Mouse (Mus musculus): ENCODE measurements around the gene Mageb3. TPM values are rescaled to one million over a fixed set of nuclear protein-coding genes. Genes with fewer than 3 reads are reported as not detected.
"Not testable (repeated sequence)": the region's sequence is repeated elsewhere in the genome, so short reads cannot be mapped to it uniquely, and the experiment has no call there.

The Mageb3 gene
- polyA plus RNA-seq (2016; fragmentation: Nextera tagmentation; extraction: Ambion mirVana) = 0.35 and 0.46 TPM in 2 replicates

DNA sequence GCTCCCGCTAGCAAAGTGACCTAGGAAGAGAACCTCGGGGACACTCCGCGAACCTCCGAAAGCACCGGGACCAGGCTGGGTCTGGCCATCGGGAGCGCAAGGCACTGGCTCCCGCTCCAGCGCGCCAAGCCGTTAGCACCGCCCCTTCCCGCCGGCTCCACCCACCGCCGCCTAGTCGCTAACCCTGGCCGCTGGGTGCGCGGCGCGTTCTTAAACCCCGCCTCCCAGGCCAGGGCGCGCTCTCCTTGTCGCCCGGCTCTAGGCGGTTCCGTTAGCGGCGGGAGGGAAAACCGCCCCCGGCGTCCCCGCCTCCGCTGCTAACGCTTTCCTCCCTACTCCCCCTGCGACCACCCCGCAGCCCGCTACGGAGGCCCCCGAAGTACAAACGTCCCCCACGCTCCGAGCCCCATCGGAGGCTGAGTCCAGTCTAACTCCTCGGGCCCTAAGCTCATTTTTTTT is at the start of gene Mageb3, which contains the start of gene Ctdspl2:
Mageb3 (minus strand) TSS at position 328 of the 459 bp plus-strand sequence.
Ctdspl2 (plus strand) TSS at position 237 of the 459 bp plus-strand sequence.
- Histone ChIP-seq H3K27ac (peak within 1 kb of the TSS; percentile 94), H3K36me3 (peaks cover 14% of the 10 kb centered on the region), H3K4me1 (replicated peaks) (peaks cover 22% of the 10 kb centered on the region), H3K9me3 (no peaks in the 10 kb centered on the region), H3K4me3 (peak within 1 kb of the TSS; percentile 95), H3K27me3 (ENCODE audit: insufficient read depth, poor library complexity, severe bottlenecking) (no peaks in the 10 kb centered on the region)
- WGBS = under 1% methylated on average over 48 of the region's 48 CpGs
- DNase-seq (ENCODE audit: low spot score) = peak; percentile 94

DNA sequence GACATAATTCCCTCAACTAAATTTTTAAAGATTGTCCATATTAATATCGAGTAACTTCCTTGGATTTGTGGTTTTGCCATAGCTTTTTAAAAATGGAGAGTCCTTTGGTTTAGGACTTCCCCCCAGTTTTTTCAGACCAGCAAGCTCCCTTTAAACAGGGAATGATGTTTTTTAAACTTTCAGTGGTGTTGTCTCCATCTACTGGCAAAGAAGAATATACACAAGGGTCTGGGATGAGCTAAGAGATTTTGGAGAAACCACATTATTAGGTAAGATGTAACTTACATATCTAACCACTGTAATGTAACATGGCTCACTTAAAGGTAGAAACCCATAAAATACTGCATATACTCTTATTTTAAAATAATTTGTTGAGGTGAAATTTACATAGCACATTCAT is 39.8 kb upstream of the Mageb3 start:
- no peak for DNase-seq (ENCODE audit: low spot score)
- H3K4me3 ChIP-seq = no peak overlapping the region
- no peaks in the 10 kb centered on the region for H3K27me3 ChIP-seq (ENCODE audit: insufficient read depth, poor library complexity, severe bottlenecking)
- H3K4me1 ChIP-seq (replicated peaks) = no peaks in the 10 kb centered on the region
- 85% methylated on average over 1 of the region's 1 CpGs for WGBS
- H3K27ac ChIP-seq = no peak overlapping the region
- no peaks in the 10 kb centered on the region for H3K9me3 ChIP-seq
- peaks cover 93% of the 10 kb centered on the region for H3K36me3 ChIP-seq

DNA sequence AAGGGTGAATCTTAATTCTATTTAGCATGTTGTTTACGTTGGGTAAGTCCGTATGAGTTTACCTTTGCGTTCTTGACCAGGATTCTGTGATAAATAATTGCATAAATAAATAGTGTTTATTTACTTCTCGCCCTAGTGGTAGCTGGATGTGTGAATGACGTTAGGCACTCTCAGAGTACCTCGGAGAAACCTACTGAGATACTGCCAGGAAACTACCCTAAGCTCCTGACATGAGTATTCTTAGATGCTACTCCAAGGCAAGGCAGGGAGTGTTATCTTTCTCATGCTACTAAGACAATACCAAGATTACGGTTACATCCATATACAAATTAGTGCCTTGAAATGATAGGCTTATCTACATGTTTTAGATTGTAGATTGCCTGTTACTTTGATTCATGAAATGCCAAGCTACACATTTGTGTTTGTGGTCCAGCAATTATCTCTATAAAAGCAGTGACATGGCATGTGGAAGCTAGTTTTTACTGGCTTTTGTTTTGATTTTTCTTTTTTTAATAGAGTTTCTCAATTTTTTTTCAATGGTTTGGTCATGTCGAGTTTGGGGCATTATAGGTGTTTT is 1.4 kb upstream of the Mageb3 start:
- Histone ChIP-seq H3K27me3 (ENCODE audit: insufficient read depth, poor library complexity, severe bottlenecking) (no peaks in the 10 kb centered on the region), H3K9me3 (no peaks in the 10 kb centered on the region), H3K36me3 (peaks cover 29% of the 10 kb centered on the region), H3K4me1 (replicated peaks) (peaks cover 22% of the 10 kb centered on the region), H3K27ac (peak overlapping the region; percentile 94), H3K4me3 (peak overlapping the region; percentile 95)
- no peak for DNase-seq (ENCODE audit: low spot score)
- 18% methylated on average over 8 of the region's 8 CpGs for WGBS

DNA sequence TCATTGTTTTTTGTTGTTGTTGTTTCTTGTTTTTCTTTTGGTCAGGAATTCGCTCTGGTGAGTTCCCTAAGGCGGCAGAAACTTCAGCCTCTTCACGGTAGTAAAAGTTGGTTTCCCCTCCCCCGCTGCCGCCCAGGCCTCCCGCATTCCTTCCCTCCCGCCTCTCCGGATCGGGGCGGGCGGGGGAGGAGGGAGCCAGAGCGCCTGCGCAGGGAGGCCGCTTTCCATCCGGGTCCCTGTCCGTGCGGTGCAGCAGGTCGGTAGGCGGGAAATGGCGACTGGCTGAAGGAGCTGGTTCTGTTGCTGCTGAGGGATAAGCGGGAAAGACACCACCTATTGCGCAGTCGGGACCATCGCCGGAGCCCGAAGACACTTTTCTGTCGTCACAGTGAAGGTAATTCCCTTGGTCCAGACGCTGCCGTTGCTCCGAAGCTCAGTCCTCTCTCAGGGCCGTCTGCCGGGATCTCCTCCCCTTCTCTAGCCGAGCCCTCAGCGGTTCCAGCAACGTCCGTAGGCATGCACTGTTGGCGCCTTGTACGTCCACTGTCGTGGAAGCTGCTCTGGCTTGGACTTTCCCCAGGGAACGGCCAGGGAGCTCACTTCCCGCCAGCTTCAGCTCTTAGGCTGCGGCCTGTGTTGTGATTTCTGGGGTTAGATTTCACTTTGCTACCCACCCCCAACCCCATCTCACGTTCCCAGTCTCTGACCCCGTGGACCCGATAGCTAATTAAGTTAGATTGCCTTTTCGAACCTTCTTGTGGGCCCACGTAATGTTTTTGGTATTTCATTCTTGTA is 529 bp upstream of the Mageb3 start:
- under 1% methylated on average over 47 of the region's 47 CpGs for WGBS
- H3K36me3 ChIP-seq = peaks cover 21% of the 10 kb centered on the region
- DNase-seq (ENCODE audit: low spot score) = peak; percentile 96
- H3K4me1 ChIP-seq (replicated peaks) = peaks cover 22% of the 10 kb centered on the region
- H3K27ac ChIP-seq = peak overlapping the region; percentile 94
- peak overlapping the region; percentile 95 for H3K4me3 ChIP-seq
- H3K9me3 ChIP-seq = no peaks in the 10 kb centered on the region
- no peaks in the 10 kb centered on the region for H3K27me3 ChIP-seq (ENCODE audit: insufficient read depth, poor library complexity, severe bottlenecking)

DNA sequence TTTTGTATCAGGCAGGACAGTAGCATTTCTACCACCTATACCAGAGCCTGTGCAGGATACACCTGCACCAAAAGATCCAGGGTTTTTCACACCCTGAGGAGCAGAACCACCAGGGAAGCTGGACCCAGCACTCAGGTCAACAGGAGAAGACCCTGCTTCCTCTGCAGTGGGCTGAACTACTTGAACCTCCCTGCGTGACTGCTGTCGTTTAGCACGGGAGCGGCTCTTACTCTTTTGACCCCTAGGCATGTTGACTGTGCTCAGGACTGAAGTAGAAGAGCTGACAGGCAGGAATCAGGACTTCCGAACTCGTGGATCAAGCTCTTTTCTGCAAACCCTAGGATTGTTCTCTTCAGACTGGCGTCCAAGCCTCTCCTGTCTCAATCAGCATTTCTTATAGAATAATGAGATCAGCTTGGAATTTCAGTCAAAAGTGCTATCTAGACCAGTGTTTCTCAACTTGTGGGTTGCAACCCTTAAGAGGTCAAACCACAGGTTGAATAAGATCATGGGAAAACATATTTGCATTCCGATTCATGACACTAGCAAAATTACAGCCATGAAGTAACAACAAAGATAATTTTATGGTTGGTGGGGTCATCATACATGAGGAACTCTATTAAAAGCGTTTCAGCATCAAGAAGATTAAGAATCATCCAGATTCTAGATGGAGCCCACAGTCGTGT is 778 bp downstream of the Mageb3 start:
- Histone ChIP-seq H3K27me3 (ENCODE audit: insufficient read depth, poor library complexity, severe bottlenecking) (no peaks in the 10 kb centered on the region), H3K9me3 (no peaks in the 10 kb centered on the region), H3K4me1 (replicated peaks) (peaks cover 22% of the 10 kb centered on the region), H3K36me3 (peaks cover 8% of the 10 kb centered on the region), H3K27ac (peak overlapping the region; percentile 94), H3K4me3 (peak overlapping the region; percentile 95)
- WGBS = 15% methylated on average over 10 of the region's 10 CpGs
- peak; percentile 10 for DNase-seq (ENCODE audit: low spot score)

DNA sequence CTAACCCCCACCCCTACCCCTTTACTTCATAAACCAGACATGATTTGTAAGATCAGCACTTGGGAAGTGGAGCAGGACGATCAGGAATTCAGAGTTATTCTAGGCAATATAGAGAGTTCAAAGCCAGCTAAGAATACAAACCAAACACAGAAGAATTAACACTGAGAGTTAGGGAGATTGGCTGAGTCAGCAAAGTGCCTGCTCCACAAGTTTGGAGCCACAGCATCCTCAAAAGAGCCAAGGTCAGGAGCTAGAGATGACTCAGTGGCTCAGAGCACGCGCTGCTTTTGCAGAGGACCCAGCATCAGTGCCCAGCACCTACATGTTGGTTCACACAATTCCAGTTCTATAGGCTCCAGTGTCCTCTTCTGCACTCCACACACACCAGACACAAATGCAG is 12.5 kb downstream of the Mageb3 start:
- Histone ChIP-seq H3K36me3 (no peaks in the 10 kb centered on the region), H3K4me3 (no peak overlapping the region), H3K9me3 (no peaks in the 10 kb centered on the region), H3K4me1 (replicated peaks) (no peaks in the 10 kb centered on the region), H3K27ac (no peak overlapping the region), H3K27me3 (ENCODE audit: insufficient read depth, poor library complexity, severe bottlenecking) (no peaks in the 10 kb centered on the region)
- no peak for DNase-seq (ENCODE audit: low spot score)
- 81% methylated on average over 3 of the region's 3 CpGs for WGBS

DNA sequence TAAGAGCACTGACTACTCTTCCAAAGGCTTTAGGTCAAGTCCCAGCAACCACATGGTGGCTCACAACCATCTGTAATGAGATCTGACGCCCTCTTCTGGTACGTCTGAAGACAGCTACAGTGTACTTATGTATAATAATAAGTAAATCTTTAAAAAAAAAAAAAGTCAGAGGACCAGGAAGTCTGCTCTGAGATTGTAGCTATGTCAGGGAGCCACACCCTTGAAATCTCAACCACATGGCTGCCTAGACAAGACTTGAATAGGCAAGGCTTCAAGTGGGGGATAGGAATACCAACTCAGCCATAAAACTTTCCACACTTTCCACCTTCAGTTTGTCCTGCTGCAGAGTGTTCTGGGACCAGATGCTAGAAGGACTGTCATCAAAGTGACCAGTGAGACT is 18.3 kb downstream of the Mageb3 start:
- H3K36me3 ChIP-seq = peaks cover 16% of the 10 kb centered on the region
- H3K9me3 ChIP-seq; DNase-seq (ENCODE audit: low spot score); H3K4me1 ChIP-seq (replicated peaks); H3K4me3 ChIP-seq; H3K27me3 ChIP-seq (ENCODE audit: insufficient read depth, poor library complexity, severe bottlenecking); H3K27ac ChIP-seq: not testable (repeated sequence)
- WGBS = 78% methylated on average over 2 of the region's 2 CpGs

DNA sequence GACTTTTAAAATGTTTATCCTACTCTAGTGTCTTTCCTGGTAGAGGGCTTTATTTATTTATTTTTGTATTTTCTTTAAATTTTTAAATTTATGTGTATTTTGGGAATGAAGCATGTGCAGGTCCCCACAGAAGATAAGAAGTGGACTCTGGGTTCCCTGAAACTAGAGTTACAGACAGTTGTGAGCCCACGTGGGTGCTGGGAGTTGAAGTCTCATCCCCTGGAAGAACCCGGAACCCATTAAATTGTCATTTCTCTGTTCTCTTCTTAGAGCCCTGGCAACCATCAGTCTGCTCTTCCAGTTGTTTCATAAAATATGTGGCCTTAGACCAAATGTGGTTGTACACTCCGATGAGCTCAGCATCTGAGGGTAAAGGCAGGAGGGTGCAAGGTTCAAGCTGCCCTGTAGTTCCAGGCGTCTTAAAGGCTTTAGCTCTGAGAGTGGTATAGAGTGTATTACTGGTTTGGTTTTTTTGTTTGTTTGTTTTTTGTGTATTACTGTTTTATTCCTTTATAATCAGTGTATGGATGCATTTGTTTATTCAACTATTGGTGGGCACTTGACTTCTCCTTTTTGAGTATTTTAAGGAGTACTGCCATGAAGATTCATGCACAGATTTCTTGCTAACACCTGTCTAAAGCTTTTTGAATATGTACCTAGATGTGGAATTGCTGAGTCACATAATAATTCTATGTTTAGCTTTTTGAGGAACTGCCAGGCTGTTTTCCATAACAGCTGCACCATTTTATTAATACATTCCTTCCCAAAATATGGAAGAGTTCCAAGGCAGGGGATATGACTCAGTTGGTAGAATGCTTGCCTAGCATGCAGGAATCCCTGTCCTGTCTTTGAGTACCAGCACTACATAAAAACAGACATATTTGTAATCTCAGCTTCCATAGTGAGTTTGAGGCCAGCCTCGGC is 39.6 kb downstream of the Mageb3 start:
- DNase-seq (ENCODE audit: low spot score) = no peak
- 91% methylated on average over 5 of the region's 5 CpGs for WGBS

DNA sequence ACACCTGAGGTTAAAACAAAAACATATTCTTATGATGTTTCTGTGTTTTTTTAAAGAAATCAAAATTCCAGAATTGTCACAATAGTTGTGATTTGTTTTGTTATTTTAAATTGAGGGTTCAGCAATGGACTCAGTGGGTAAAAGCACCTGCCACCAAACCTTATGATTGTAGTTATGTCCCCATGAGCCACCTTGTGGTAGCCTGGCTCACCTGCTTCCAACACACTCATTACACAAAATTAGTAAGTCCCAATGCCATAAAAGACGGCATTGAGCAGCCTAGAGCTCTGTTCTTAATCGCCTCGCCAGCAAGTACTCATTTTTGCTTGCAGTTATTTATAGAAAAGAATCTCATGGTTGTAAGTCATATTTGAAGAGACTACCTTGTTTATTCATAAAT is 45.9 kb downstream of the Mageb3 start:
- Histone ChIP-seq H3K36me3 (peaks cover 63% of the 10 kb centered on the region), H3K27me3 (ENCODE audit: insufficient read depth, poor library complexity, severe bottlenecking) (no peaks in the 10 kb centered on the region), H3K4me3 (no peak overlapping the region), H3K9me3 (no peaks in the 10 kb centered on the region), H3K4me1 (replicated peaks) (no peaks in the 10 kb centered on the region), H3K27ac (no peak overlapping the region)
- no peak for DNase-seq (ENCODE audit: low spot score)
- 93% methylated on average over 3 of the region's 3 CpGs for WGBS

More for the DNA sequence above, 39.6 kb downstream of the Mageb3 start:
- no peaks in the 10 kb centered on the region for H3K9me3 ChIP-seq
- H3K27me3 ChIP-seq (ENCODE audit: insufficient read depth, poor library complexity, severe bottlenecking) = no peaks in the 10 kb centered on the region
- no peak overlapping the region for H3K4me3 ChIP-seq
- peaks cover 28% of the 10 kb centered on the region for H3K36me3 ChIP-seq
- no peaks in the 10 kb centered on the region for H3K4me1 ChIP-seq (replicated peaks)
- no peak overlapping the region for H3K27ac ChIP-seq

Other genes starting within 250 kb of the Mageb3 start
- 10.8 and 15.3 TPM in 2 replicates for gene Frmd5, start 149.0 kb downstream of the Mageb3 start, polyA plus RNA-seq (2016; fragmentation: Nextera tagmentation; extraction: Ambion mirVana)
- 15.4 and 16.0 TPM in 2 replicates for gene Casc4, start 89.1 kb downstream of the Mageb3 start, polyA plus RNA-seq (2016; fragmentation: Nextera tagmentation; extraction: Ambion mirVana)
- 41.9 and 53.4 TPM in 2 replicates for gene Ctdspl2, start 91 bp downstream of the Mageb3 start, polyA plus RNA-seq (2016; fragmentation: Nextera tagmentation; extraction: Ambion mirVana)
- gene Eif3j1, start 72.5 kb upstream of the Mageb3 start, polyA plus RNA-seq (2016; fragmentation: Nextera tagmentation; extraction: Ambion mirVana) = 9.8 and 12.3 TPM in 2 replicates
- gene Spg11, start 162.3 kb upstream of the Mageb3 start, polyA plus RNA-seq (2016; fragmentation: Nextera tagmentation; extraction: Ambion mirVana) = 11.2 and 11.5 TPM in 2 replicates
- 117 TPM in 2 replicates for gene B2m, start 191.6 kb upstream of the Mageb3 start, polyA plus RNA-seq (2016; fragmentation: Nextera tagmentation; extraction: Ambion mirVana)
- 0.09 TPM in 1 of 2 replicates, not detected in the other for gene Trim69, start 204.6 kb upstream of the Mageb3 start, polyA plus RNA-seq (2016; fragmentation: Nextera tagmentation; extraction: Ambion mirVana)
- not detected in 2 replicates for gene Patl2, start 230.1 kb upstream of the Mageb3 start, polyA plus RNA-seq (2016; fragmentation: Nextera tagmentation; extraction: Ambion mirVana)
- not detected in 2 replicates for gene Terb2, start 230.2 kb upstream of the Mageb3 start, polyA plus RNA-seq (2016; fragmentation: Nextera tagmentation; extraction: Ambion mirVana)